Comparison of ENCODE assay signal across 9 mouse cellular contexts in genomic region chr8:70071836-70072440, GRCm38 (mm10). TPM values are rescaled to one million over a fixed set of nuclear protein-coding genes. Genes with fewer than 3 reads are reported as not detected.
A peak's percentile ranks its signal among the peaks of the same experiment; 100 is the strongest.
DNase-seq lines count a peak whose midpoint lies in the region; ATAC-seq and TF ChIP-seq lines count a peak whose summit lies in the region.
"Had no signal": no experiment of that assay in that cellular context is flagged by ENCODE, and none has a peak within 500 bp of the region (broad histone marks: within the 10 kb centered on the region; RNA-seq: fewer than 3 reads in every experiment).

No protein-coding gene starts in this region.

- H3K4me3 ChIP-seq in heart, embryonic 15.5 days = no peak overlapping the region
- H3K4me3 ChIP-seq in lung, embryonic 16.5 days (ENCODE audit: low read length) = no peak overlapping the region
- no peak overlapping the region for H3K4me3 ChIP-seq in kidney, postnatal 0 days (replicated peaks; ENCODE audit: low read depth, low read length)
- H3K4me3 ChIP-seq in stomach, postnatal 0 days (ENCODE audit: low read depth, low read length) = no peak overlapping the region

- no peak for ATAC-seq in heart, embryonic 15.5 days (replicated peaks; ENCODE audit: insufficient number of reproducible peaks, insufficient read depth, low FRiP score, low read depth)
- ATAC-seq in lung, embryonic 16.5 days (ENCODE audit: low read depth) = peak; percentile 59
- ATAC-seq in kidney, postnatal 0 days (replicated peaks; ENCODE audit: low FRiP score, low read depth) = peak; percentile 57
- ATAC-seq in stomach, postnatal 0 days (ENCODE audit: low FRiP score, low TSS enrichment) = peak; percentile 21; the same call in 1 of the 2 replicates
- ATAC-seq: inflammation-experienced regulatory T-cells, adult 6 months had no signal

- no peak overlapping the region for H3K9ac ChIP-seq in heart, embryonic 15.5 days
- H3K9ac ChIP-seq in lung, embryonic 16.5 days (ENCODE audit: low read length) = no peak overlapping the region
- H3K9ac ChIP-seq in kidney, postnatal 0 days (ENCODE audit: low read depth, low read length) = no peak overlapping the region
- no peak overlapping the region for H3K9ac ChIP-seq in stomach, postnatal 0 days (ENCODE audit: low read length)

- peaks cover 14% of the 10 kb centered on the region for H3K4me1 ChIP-seq in heart, embryonic 15.5 days (replicated peaks)
- peaks cover 9% of the 10 kb centered on the region for H3K4me1 ChIP-seq in lung, embryonic 16.5 days (replicated peaks; ENCODE audit: control insufficient read depth, insufficient read depth, low read length)
- H3K4me1 ChIP-seq in kidney, postnatal 0 days (replicated peaks; ENCODE audit: insufficient read depth, low read length) = no peaks in the 10 kb centered on the region
- peaks cover 7% of the 10 kb centered on the region for H3K4me1 ChIP-seq in stomach, postnatal 0 days (replicated peaks; ENCODE audit: control insufficient read depth, insufficient read depth)

- no peaks in the 10 kb centered on the region for H3K27me3 ChIP-seq in heart, embryonic 15.5 days
- H3K27me3 ChIP-seq in lung, embryonic 16.5 days (ENCODE audit: control insufficient read depth, insufficient read depth, low read depth, low read length) = no peaks in the 10 kb centered on the region
- H3K27me3 ChIP-seq in kidney, postnatal 0 days (ENCODE audit: insufficient read depth, low read length) = no peaks in the 10 kb centered on the region
- H3K27me3 ChIP-seq in stomach, postnatal 0 days (ENCODE audit: control insufficient read depth, insufficient read depth, low read length) = no peaks in the 10 kb centered on the region

- peak overlapping the region; percentile 31 for H3K27ac ChIP-seq in heart, embryonic 15.5 days
- H3K27ac ChIP-seq in lung, embryonic 16.5 days (ENCODE audit: low read length) = peak overlapping the region; percentile 39
- no peak overlapping the region for H3K27ac ChIP-seq in kidney, postnatal 0 days
- no peak overlapping the region for H3K27ac ChIP-seq in stomach, postnatal 0 days (replicated peaks)

- 70% methylated on average over 2 of the region's 2 CpGs for WGBS in heart, embryonic 15.5 days
- 75% methylated on average over 2 of the region's 2 CpGs for WGBS in lung, embryonic 16.5 days
- WGBS in kidney, postnatal 0 days = 78% methylated on average over 2 of the region's 2 CpGs
- WGBS in stomach, postnatal 0 days = 67% methylated on average over 2 of the region's 2 CpGs

- H3K9me3 ChIP-seq in heart, embryonic 15.5 days (replicated peaks) = no peaks in the 10 kb centered on the region
- H3K9me3 ChIP-seq in lung, embryonic 16.5 days (ENCODE audit: control insufficient read depth, low read length) = no peaks in the 10 kb centered on the region
- no peaks in the 10 kb centered on the region for H3K9me3 ChIP-seq in kidney, postnatal 0 days (replicated peaks; ENCODE audit: low read length)
- H3K9me3 ChIP-seq in stomach, postnatal 0 days (ENCODE audit: control insufficient read depth, low read length) = no peaks in the 10 kb centered on the region

- H3K36me3 ChIP-seq in heart, embryonic 15.5 days = peaks cover 31% of the 10 kb centered on the region
- H3K36me3 ChIP-seq in lung, embryonic 16.5 days (ENCODE audit: control insufficient read depth, insufficient read depth, low read length) = peaks cover 27% of the 10 kb centered on the region
- peaks cover 29% of the 10 kb centered on the region for H3K36me3 ChIP-seq in kidney, postnatal 0 days (ENCODE audit: insufficient read depth, low read length)
- H3K36me3 ChIP-seq in stomach, postnatal 0 days (ENCODE audit: control insufficient read depth, insufficient read depth, low read length) = peaks cover 6% of the 10 kb centered on the region; the same call in 1 of the 2 replicates

- H3K4me2 ChIP-seq in heart, embryonic 15.5 days = peak overlapping the region; percentile 79; the same call in 1 of the 2 replicates
- peak overlapping the region; percentile 63; the same call in 1 of the 2 replicates for H3K4me2 ChIP-seq in lung, embryonic 16.5 days (ENCODE audit: low read depth, low read length)
- H3K4me2 ChIP-seq in kidney, postnatal 0 days (ENCODE audit: low read length) = no peak overlapping the region
- H3K4me2 ChIP-seq in stomach, postnatal 0 days (replicated peaks; ENCODE audit: low read depth) = peak overlapping the region; percentile 54; the same call in 1 of the 2 replicates

- TF ChIP-seq EP300 in stomach, postnatal 0 days (optimal IDR thresholded peaks at IDR 0.05) = no peak

- TF ChIP-seq CTCF in kidney, postnatal 0 days (IDR thresholded peaks at IDR 0.05; ENCODE audit: low read depth) = no peak
- no peak for TF ChIP-seq CTCF in stomach, postnatal 0 days (IDR thresholded peaks at IDR 0.05; ENCODE audit: low read depth)

- no peak for DNase-seq in heart, adult 8-10 months (ENCODE audit: low spot score)
- no peak for DNase-seq in lung, postnatal 14 days
- DNase-seq in kidney, postnatal 0 days (ENCODE audit: low spot score) = no peak
- DNase-seq in stomach, postnatal 0 days (ENCODE audit: low spot score) = no peak
- no peak for DNase-seq in frontal cortex, postnatal 10 days (ENCODE audit: low spot score in 2 of 2)
- DNase-seq: thymus, postnatal 14 days had no signal

RNA-seq across cellular contexts. Expression of gene Tm6sf2, which starts 0.8 kb away (rescaled TPM):
- 0.60 and 1.0 TPM in 2 replicates for polyA plus RNA-seq in heart, embryonic 15.5 days (2015; fragmentation: Nextera tagmentation; extraction: Ambion mirVana)
- under 1 TPM; 0.44 to 0.90 (median 0.72) TPM for total RNA-seq in heart, adult 8-10 months (2022)
- 0.94 and 1.2 TPM in 2 replicates for polyA plus RNA-seq in lung, embryonic 16.5 days (2015; fragmentation: Nextera tagmentation; extraction: Ambion mirVana)
- polyA plus RNA-seq in kidney, postnatal 0 days (2015; fragmentation: Nextera tagmentation; extraction: Ambion mirVana) = 0.71 and 1.1 TPM in 2 replicates
- 1.0 and 1.5 TPM in 2 replicates for polyA plus RNA-seq in stomach, postnatal 0 days (2015; fragmentation: Nextera tagmentation; extraction: Ambion mirVana)

RNA-seq across cellular contexts. Expression of gene Hapln4, which starts 11.3 kb away (rescaled TPM):
- polyA plus RNA-seq in heart, embryonic 15.5 days (2015; fragmentation: Nextera tagmentation; extraction: Ambion mirVana) = 0.03 TPM in 1 of 2 replicates, not detected in the other
- under 1 TPM in 1 of 4 experiments, not detected in 3; 0.06 TPM for total RNA-seq in heart, adult 8-10 months (2022)
- 0.06 TPM in 1 of 2 replicates, not detected in the other for polyA plus RNA-seq in lung, embryonic 16.5 days (2015; fragmentation: Nextera tagmentation; extraction: Ambion mirVana)
- polyA plus RNA-seq in kidney, postnatal 0 days (2015; fragmentation: Nextera tagmentation; extraction: Ambion mirVana) = not detected in 2 replicates
- 0.02 and 0.10 TPM in 2 replicates for polyA plus RNA-seq in stomach, postnatal 0 days (2015; fragmentation: Nextera tagmentation; extraction: Ambion mirVana)
- polyA plus RNA-seq: inflammation-experienced regulatory T-cells, adult 6 months had no signal

RNA-seq across cellular contexts. Expression of gene Sugp1, which starts 29.3 kb away (rescaled TPM):
- 25.4 and 31.5 TPM in 2 replicates for polyA plus RNA-seq in heart, embryonic 15.5 days (2015; fragmentation: Nextera tagmentation; extraction: Ambion mirVana)
- total RNA-seq in heart, adult 8-10 months (2022) = 10 to 100 TPM; 17.0 to 21.6 (median 19.1) TPM
- 43.1 and 44.1 TPM in 2 replicates for polyA plus RNA-seq in lung, embryonic 16.5 days (2015; fragmentation: Nextera tagmentation; extraction: Ambion mirVana)
- 33.2 and 34.4 TPM in 2 replicates for polyA plus RNA-seq in kidney, postnatal 0 days (2015; fragmentation: Nextera tagmentation; extraction: Ambion mirVana)
- 21.2 and 22.0 TPM in 2 replicates for polyA plus RNA-seq in stomach, postnatal 0 days (2015; fragmentation: Nextera tagmentation; extraction: Ambion mirVana)

RNA-seq across cellular contexts. Expression of gene Mau2, which starts 29.4 kb away (rescaled TPM):
- 32.0 and 43.5 TPM in 2 replicates for polyA plus RNA-seq in heart, embryonic 15.5 days (2015; fragmentation: Nextera tagmentation; extraction: Ambion mirVana)
- 10 to 100 TPM; 29.6 to 34.3 (median 31.3) TPM for total RNA-seq in heart, adult 8-10 months (2022)
- 54.0 and 55.1 TPM in 2 replicates for polyA plus RNA-seq in lung, embryonic 16.5 days (2015; fragmentation: Nextera tagmentation; extraction: Ambion mirVana)
- 33.8 and 36.8 TPM in 2 replicates for polyA plus RNA-seq in kidney, postnatal 0 days (2015; fragmentation: Nextera tagmentation; extraction: Ambion mirVana)
- 22.4 and 24.4 TPM in 2 replicates for polyA plus RNA-seq in stomach, postnatal 0 days (2015; fragmentation: Nextera tagmentation; extraction: Ambion mirVana)

RNA-seq across cellular contexts. Expression of gene Ncan, which starts 48.7 kb away (rescaled TPM):
- 0.16 and 0.71 TPM in 2 replicates for polyA plus RNA-seq in heart, embryonic 15.5 days (2015; fragmentation: Nextera tagmentation; extraction: Ambion mirVana)
- total RNA-seq in heart, adult 8-10 months (2022) = under 1 TPM in 1 of 4 experiments, not detected in 3; 0.13 TPM
- polyA plus RNA-seq in lung, embryonic 16.5 days (2015; fragmentation: Nextera tagmentation; extraction: Ambion mirVana) = 0.21 and 0.59 TPM in 2 replicates
- polyA plus RNA-seq in kidney, postnatal 0 days (2015; fragmentation: Nextera tagmentation; extraction: Ambion mirVana) = 0.03 TPM in 2 replicates
- 0.17 and 0.27 TPM in 2 replicates for polyA plus RNA-seq in stomach, postnatal 0 days (2015; fragmentation: Nextera tagmentation; extraction: Ambion mirVana)
- polyA plus RNA-seq: inflammation-experienced regulatory T-cells, adult 6 months had no signal

Comparison
In these comparisons a context has a peak if more than half of its experiments do, and no peak if none do; other contexts are left out.
1. H3K27ac ChIP-seq: peak in heart, embryonic 15.5 days (single experiment) and lung, embryonic 16.5 days (single experiment); none in kidney, postnatal 0 days (single experiment) and stomach, postnatal 0 days (single experiment).